Mouse (Mus musculus) hindbrain, embryonic 16.5 days (tissue): Measurements from ENCODE around the gene Aldh1a1. TPM values are rescaled to one million over a fixed set of nuclear protein-coding genes. Genes with fewer than 3 reads are reported as not detected.
"Not testable (repeated sequence)": the region's sequence is repeated elsewhere in the genome, so short reads cannot be mapped to it uniquely, and the experiment has no call there.

Source experiments
- ATAC-seq: fragments of 200-750 bp; cut with Nextera tagmentation; 2 replicates; pipeline ENCODE4 v1.8.0; 2017; ENCODE audit warnings: moderate TSS enrichment, moderate library complexity
- H3K27ac ChIP-seq: fragments of 300-500 bp; sonication (generic); 2 replicates; pipeline ENCODE4 v1.5.1; 2014; ENCODE audit warnings: low read depth, mild to moderate bottlenecking, control low read depth, low read length, moderate library complexity
- H3K27me3 ChIP-seq: fragments of 300-500 bp; sonication (generic); replicated peaks from 2 replicates; pipeline ENCODE4 v1.6.1; 2014; ENCODE audit warnings: low read length; ENCODE audit not compliant: control insufficient read depth, insufficient read depth
- H3K36me3 ChIP-seq: fragments of 300-500 bp; sonication (generic); 2 replicates; pipeline ENCODE4 v1.6.1; 2014; ENCODE audit warnings: mild to moderate bottlenecking, low read length, moderate library complexity, mixed read lengths; ENCODE audit not compliant: control insufficient read depth, insufficient read depth
- H3K4me1 ChIP-seq: fragments of 300-500 bp; sonication (generic); 2 replicates; pipeline ENCODE4 v1.6.1; 2014; ENCODE audit warnings: low read depth, low read length; ENCODE audit not compliant: control insufficient read depth, insufficient read depth
- H3K4me2 ChIP-seq: fragments of 300-500 bp; sonication (generic); 2 replicates; pipeline ENCODE4 v1.6.1; 2014; ENCODE audit warnings: mild to moderate bottlenecking, low read length, control low read depth, moderate library complexity
- H3K4me3 ChIP-seq: fragments of 300-500 bp; sonication (generic); 2 replicates; pipeline ENCODE4 v1.5.1; 2014; ENCODE audit warnings: mild to moderate bottlenecking, low read length, control low read depth, moderate library complexity
- H3K9ac ChIP-seq: fragments of 300-500 bp; sonication (generic); 2 replicates; pipeline ENCODE4 v1.6.1; 2014; ENCODE audit warnings: low read depth, mild to moderate bottlenecking, control low read depth, low read length, moderate library complexity
- H3K9me3 ChIP-seq: fragments of 300-500 bp; sonication (generic); 2 replicates; pipeline ENCODE4 v1.6.1; 2014; ENCODE audit warnings: mild to moderate bottlenecking, low read length, moderate library complexity; ENCODE audit not compliant: control insufficient read depth
- WGBS: fragments of 180-500 bp; shearing (Covaris S2); extraction: QIAGEN DNeasy Blood & Tissue Kit; methylation state at CpG from one replicate; pipeline ENCODE4 v1.1.7; 2014; 5-methylcytosine and 5-hydroxymethylcytosine counted together
- polyA plus RNA-seq: library from polyadenylated mRNA; unstranded; fragments of >200 nt; fragmentation: Nextera tagmentation; extraction: Ambion mirVana; gene quantifications from 2 replicates; pipeline ENCODE4 v1.2.1, GENCODE M21; 2015

Gene Aldh1a1
- polyA plus RNA-seq, 1 experiment from 2014 or later, result 5.2 TPM

- H3K9me3 ChIP-seq, result no peaks in the 10 kb centered on the region
- no peak overlapping the region for H3K9ac ChIP-seq
- no peak overlapping the region for H3K27ac ChIP-seq
- no peaks in the 10 kb centered on the region for H3K36me3 ChIP-seq
- ATAC-seq, result no peak
- H3K4me1 ChIP-seq, result no peaks in the 10 kb centered on the region
- 19% methylated on average over 2 of the region's 2 CpGs for WGBS
- no peak overlapping the region for H3K4me2 ChIP-seq
- no peaks in the 10 kb centered on the region for H3K27me3 ChIP-seq
- H3K4me3 ChIP-seq, result no peak overlapping the region
Measured at GRCm38 (mm10) chr19:20622434-20622833, 129.9 kb downstream of the Aldh1a1 start.

DNA sequence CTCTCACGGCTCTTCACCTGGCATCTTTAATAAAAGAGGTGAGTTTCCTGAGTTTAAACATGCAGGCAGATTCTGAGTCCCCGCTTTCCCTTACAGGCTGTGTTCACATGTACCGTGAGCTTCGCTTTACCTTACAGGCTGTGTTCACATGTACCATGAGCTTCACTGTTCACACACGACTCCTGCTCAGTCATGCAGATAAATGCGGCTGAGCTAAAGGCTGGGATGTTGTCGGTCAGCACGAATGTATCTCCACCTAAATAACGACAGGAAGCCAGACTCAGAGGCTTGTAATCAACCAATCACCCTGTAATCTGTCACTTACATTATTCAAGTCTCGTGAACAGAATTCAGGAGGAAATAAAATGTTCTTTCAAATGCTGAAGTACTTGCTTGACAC lies 130.9 kb downstream of the Aldh1a1 start:
- Histone ChIP-seq H3K9ac (no peak overlapping the region), H3K9me3 (no peaks in the 10 kb centered on the region), H3K27ac (no peak overlapping the region), H3K4me2 (no peak overlapping the region), H3K4me3 (no peak overlapping the region), H3K4me1 (no peaks in the 10 kb centered on the region), H3K36me3 (no peaks in the 10 kb centered on the region), H3K27me3 (no peaks in the 10 kb centered on the region)
- ATAC-seq, result no peak
- 49% methylated on average over 10 of the region's 10 CpGs for WGBS

GRCm38 (mm10) chr19:20631020-20631419 lies 138.5 kb downstream of the Aldh1a1 start:
- Histone ChIP-seq H3K4me2 (no peak overlapping the region), H3K4me3 (no peak overlapping the region), H3K9ac (no peak overlapping the region), H3K4me1 (no peaks in the 10 kb centered on the region), H3K27me3 (no peaks in the 10 kb centered on the region), H3K9me3 (no peaks in the 10 kb centered on the region), H3K36me3 (no peaks in the 10 kb centered on the region), H3K27ac (no peak overlapping the region)
- ATAC-seq, result no peak
- WGBS, result 89% methylated on average over 1 of the region's 1 CpGs

- Histone ChIP-seq H3K36me3 (no peaks in the 10 kb centered on the region), H3K9ac (no peak overlapping the region), H3K4me1 (no peaks in the 10 kb centered on the region), H3K27ac (no peak overlapping the region), H3K9me3 (no peaks in the 10 kb centered on the region), H3K4me3 (no peak overlapping the region), H3K27me3 (no peaks in the 10 kb centered on the region), H3K4me2 (no peak overlapping the region)
- WGBS, result 35% methylated on average over 12 of the region's 12 CpGs
- ATAC-seq, result no peak
Measured at GRCm38 (mm10) chr19:20633876-20634691, 141.6 kb downstream of the Aldh1a1 start.

DNA sequence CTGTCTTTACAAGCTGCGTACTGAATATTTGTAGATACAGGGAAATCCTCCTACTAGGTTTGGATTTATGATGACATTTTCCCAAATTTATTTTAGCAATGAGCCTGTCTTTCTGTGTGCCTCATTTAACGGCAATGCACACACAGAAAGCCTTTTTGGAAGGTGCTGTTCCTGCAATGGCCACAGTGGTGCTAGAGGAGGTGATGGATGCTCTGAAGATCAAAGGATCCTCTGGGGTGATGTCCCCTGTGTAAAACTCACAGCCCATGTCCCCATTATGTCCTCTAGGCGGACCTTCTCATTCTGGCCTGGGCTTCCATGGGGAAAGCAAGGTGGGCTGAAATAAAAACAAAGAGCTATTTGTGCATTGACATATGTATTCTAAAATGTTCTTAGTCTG lies 151.8 kb downstream of the Aldh1a1 start:
- no peak overlapping the region for H3K4me2 ChIP-seq
- H3K9ac ChIP-seq, result no peak overlapping the region
- no peak overlapping the region for H3K4me3 ChIP-seq
- H3K9me3 ChIP-seq, result no peaks in the 10 kb centered on the region
- no peak for ATAC-seq
- no peak overlapping the region for H3K27ac ChIP-seq
- H3K27me3 ChIP-seq, result no peaks in the 10 kb centered on the region
- 65% methylated on average over 3 of the region's 3 CpGs for WGBS
- no peaks in the 10 kb centered on the region for H3K36me3 ChIP-seq
- H3K4me1 ChIP-seq, result no peaks in the 10 kb centered on the region

DNA sequence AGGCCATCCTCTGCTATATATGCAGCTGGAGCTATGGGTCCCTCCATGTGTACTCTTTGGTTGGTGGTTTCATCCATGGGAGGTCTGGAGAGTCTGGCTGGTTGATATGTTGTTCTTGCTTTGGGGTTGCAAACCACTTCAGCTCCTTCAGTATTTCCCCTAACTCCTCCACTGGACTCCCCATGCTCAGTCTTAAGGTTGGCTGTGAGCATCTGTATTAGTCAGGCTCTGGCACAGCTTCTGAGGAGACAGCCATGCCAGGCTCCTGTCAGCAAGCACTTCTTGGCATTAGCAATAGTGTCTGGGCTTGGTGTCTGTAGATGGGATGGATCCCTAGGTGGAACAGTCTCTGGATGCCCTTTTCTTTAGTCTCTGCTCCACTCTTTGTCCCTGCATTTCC lies 155.0 kb downstream of the Aldh1a1 start:
- ATAC-seq, H3K9ac ChIP-seq, H3K27me3 ChIP-seq, H3K4me3 ChIP-seq, H3K4me2 ChIP-seq, H3K4me1 ChIP-seq, H3K27ac ChIP-seq, H3K36me3 ChIP-seq, H3K9me3 ChIP-seq: not testable (repeated sequence)

DNA sequence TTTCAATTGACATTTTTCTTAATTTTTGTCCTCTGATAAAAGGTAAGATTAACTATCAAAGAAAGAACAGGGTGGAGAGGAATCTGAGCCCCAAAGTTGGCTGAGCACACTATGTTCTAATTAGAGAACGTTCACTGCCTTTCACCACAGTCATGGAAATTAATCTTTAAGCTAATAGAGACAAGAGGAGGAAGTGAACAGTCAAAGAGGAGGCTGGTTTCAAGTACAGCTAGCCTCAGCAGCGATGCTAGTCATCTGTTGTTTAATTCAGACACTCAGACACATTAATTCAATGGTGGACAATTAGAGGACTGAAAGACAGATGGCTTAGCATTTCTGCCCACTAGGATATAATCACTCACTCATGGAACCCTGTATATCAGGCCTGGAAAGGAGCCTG lies 157.5 kb downstream of the Aldh1a1 start:
- whole genome bisulfite sequencing, result 19% methylated on average over 2 of the region's 2 CpGs
- H3K9ac ChIP-seq, result no peak overlapping the region
- ATAC-seq, result no peak
- H3K36me3 ChIP-seq, result no peaks in the 10 kb centered on the region
- no peaks in the 10 kb centered on the region for H3K9me3 ChIP-seq
- H3K4me1 ChIP-seq, result no peaks in the 10 kb centered on the region
- no peak overlapping the region for H3K4me2 ChIP-seq
- no peak overlapping the region for H3K4me3 ChIP-seq
- no peaks in the 10 kb centered on the region for H3K27me3 ChIP-seq
- H3K27ac ChIP-seq, result no peak overlapping the region

DNA sequence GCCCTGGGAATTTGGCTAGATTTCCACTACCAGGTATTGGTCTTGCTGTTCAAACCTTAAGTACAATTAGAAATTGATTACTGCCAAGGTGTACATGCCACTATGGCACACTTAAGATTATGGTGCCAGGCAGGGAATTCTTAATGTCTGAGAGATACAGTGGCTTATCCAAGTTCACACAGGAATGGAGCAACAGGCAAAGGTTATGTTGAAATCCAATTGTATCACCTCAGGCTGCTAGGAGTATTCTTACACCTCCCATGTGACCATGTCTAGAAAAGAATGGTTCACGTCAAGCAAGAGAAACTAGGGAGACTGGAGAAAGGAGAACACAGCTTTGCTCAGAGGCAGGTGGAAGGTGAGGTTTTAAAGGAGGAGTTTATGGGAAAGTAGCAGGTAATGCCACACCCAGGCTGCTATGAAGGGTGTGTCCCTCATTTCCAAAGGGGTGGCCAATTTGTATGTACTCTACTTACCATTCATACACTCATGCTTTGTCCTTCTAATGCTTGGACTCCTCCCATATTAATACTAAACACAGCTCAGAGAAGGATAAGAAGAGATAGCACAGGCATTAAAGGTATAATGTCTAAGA lies 160.7 kb downstream of the Aldh1a1 start:
- no peaks in the 10 kb centered on the region for H3K36me3 ChIP-seq
- H3K27me3 ChIP-seq, result no peaks in the 10 kb centered on the region
- H3K4me3 ChIP-seq, result no peak overlapping the region
- no peak overlapping the region for H3K4me2 ChIP-seq
- H3K9me3 ChIP-seq, result no peaks in the 10 kb centered on the region
- H3K4me1 ChIP-seq, result no peaks in the 10 kb centered on the region
- WGBS, result 93% methylated on average over 1 of the region's 1 CpGs
- no peak overlapping the region for H3K9ac ChIP-seq
- no peak for ATAC-seq
- no peak overlapping the region for H3K27ac ChIP-seq

GRCm38 (mm10) chr19:20654141-20654873 lies 161.8 kb downstream of the Aldh1a1 start:
- Histone ChIP-seq H3K36me3 (no peaks in the 10 kb centered on the region), H3K27me3 (no peaks in the 10 kb centered on the region), H3K27ac (no peak overlapping the region), H3K4me2 (no peak overlapping the region), H3K4me1 (no peaks in the 10 kb centered on the region), H3K9ac (no peak overlapping the region), H3K4me3 (no peak overlapping the region), H3K9me3 (no peaks in the 10 kb centered on the region)
- no peak for ATAC-seq
- 60% methylated on average over 3 of the region's 3 CpGs for WGBS
